Mouse (Mus musculus): ENCODE measurements around the gene Wipf1.

GRCm38 (mm10) chr2:73493517-73493916, 36.0 kb downstream of the Wipf1 start:
- TF ChIP-seq CTCF (IDR thresholded peaks at IDR 0.05; ENCODE audit: borderline replicate concordance, control insufficient read depth, extremely low read depth, insufficient read depth, low read length, poor library complexity) (no peak), POLR2A (IDR thresholded peaks at IDR 0.05; ENCODE audit: control insufficient read depth, extremely low read depth, insufficient read depth, low read length, poor library complexity) (no peak)
